Mouse (Mus musculus): ENCODE results near the gene Eno1. TPM values are rescaled to one million over a fixed set of nuclear protein-coding genes. Genes with fewer than 3 reads are reported as not detected.

Eno1 gene
- 1,923 and 1,983 TPM in 2 replicates for polyA plus RNA-seq (2014; fragmentation: Nextera tagmentation; extraction: Ambion mirVana)

DNA sequence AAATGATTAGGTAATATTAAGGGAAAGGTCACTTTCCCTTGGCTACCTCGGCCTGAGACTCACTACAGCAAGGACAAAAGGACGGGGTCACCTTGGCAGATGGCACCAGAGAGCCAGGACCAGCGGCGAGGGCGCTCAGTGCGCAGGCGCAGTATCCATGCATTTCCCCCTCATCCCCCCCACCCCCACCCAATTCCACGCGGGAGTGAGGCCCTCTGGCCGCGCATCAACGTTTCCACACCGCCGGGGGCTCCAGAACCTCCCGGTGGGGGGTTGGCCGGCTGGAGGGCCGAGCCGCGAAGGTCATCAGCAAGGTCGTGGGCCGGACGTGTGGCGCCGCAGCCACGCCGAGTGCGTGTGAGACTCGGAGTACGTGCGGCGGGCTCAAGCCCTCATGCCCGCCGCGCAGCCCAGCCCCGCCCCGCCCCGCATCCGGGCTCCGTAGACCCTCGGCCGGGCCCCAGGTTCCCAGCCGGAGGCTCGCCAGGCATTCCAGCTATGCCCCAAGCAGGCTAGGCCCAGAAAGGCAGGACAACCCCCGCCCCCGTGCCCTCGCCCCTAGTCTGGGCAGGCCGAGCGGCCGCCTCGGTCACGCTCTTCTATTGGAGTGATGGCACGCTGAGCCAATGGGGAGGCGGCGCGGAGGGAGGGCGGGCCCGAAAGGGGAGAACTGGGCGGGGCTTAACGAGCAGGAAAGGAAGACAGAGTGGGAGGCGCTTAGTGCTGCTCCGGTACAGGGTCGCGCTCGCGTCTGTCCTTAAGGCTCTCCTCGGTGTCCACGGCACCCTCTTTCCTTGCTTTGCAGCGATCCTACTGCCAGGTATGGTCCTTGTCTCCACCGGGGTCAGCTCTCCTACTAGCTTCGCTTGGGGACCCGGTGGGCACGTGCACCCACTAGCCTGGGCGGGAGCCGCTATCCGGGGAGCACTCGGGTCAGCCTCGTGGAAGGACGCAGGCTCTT, at the start of gene Eno1:
Gene Eno1, plus strand, starts transcription at position 201 of the 961 bp plus-strand sequence.
- WGBS = under 1% methylated on average over 76 of the region's 78 CpGs
- DNase-seq (ENCODE audit: low spot score) (peak; percentile 100), ATAC-seq (ENCODE audit: insufficient read depth, low FRiP score, low TSS enrichment) (peak; percentile 97)
- Histone ChIP-seq H3K27ac (ENCODE audit: low read depth, low read length) (peak within 1 kb of the TSS; percentile 99), H3K27me3 (ENCODE audit: control insufficient read depth, insufficient read depth, low read length) (no peaks in the 10 kb centered on the region), H3K36me3 (ENCODE audit: control insufficient read depth, insufficient read depth, low read length) (peaks cover 8% of the 10 kb centered on the region), H3K4me3 (ENCODE audit: low read depth, low read length) (peak within 1 kb of the TSS; percentile 87), H3K9ac (ENCODE audit: low read length) (peak within 1 kb of the TSS; percentile 89), H3K4me2 (ENCODE audit: low read depth) (peak within 1 kb of the TSS; percentile 66), H3K4me1 (ENCODE audit: control insufficient read depth, insufficient read depth, low read length) (peaks cover 24% of the 10 kb centered on the region), H3K9me3 (ENCODE audit: control insufficient read depth, low read length) (no peaks in the 10 kb centered on the region)

DNA sequence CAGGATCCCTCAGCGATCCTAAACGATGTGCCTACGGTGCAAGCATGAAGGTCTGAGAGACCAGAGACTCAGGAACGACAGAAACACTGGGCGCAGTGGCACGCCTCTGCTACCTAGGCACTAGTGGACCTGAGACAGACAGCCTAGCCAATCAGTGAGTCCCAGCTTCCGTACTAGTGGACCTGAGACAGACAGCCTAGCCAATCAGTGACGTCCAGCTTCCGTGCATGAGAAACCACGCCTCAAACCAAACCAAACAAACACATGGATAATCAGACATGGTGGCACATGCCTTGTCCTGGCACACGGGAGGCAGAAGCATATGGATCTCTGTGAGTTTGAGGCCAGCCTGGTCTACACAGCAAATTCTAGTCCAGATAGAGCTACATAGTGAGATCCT, 48.3 kb upstream of the Eno1 start:
- Histone ChIP-seq H3K9me3 (ENCODE audit: control insufficient read depth, low read length) (no peaks in the 10 kb centered on the region), H3K4me3 (ENCODE audit: low read depth, low read length) (no peak overlapping the region), H3K9ac (ENCODE audit: low read length) (no peak overlapping the region), H3K36me3 (ENCODE audit: control insufficient read depth, insufficient read depth, low read length) (no peaks in the 10 kb centered on the region), H3K27ac (ENCODE audit: low read depth, low read length) (no peak overlapping the region), H3K4me2 (ENCODE audit: low read depth) (no peak overlapping the region), H3K4me1 (ENCODE audit: control insufficient read depth, insufficient read depth, low read length) (no peaks in the 10 kb centered on the region), H3K27me3 (ENCODE audit: control insufficient read depth, insufficient read depth, low read length) (no peaks in the 10 kb centered on the region)
- no peak for ATAC-seq (ENCODE audit: insufficient read depth, low FRiP score, low TSS enrichment)
- DNase-seq (ENCODE audit: low spot score) = no peak
- WGBS = 46% methylated on average over 11 of the region's 11 CpGs

DNA sequence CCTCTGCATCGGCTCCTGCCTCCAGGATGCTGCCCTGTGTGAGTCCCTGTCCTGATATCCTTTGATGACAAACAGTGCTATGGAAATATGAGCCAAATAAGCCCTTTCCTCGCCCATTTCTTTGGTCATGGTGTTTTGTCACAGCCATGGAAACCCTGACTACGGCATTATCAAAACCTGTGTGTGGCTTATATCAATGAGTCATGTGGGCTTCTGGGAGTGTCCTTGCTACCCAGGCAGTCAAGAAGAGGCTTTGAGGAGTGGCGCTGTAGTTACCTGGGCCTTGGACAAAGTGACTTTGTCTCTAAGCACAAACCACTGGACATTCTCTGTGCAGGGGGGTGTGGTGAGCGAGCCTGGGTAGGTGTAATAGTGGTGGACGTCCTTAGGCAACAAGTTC, 44.3 kb upstream of the Eno1 start:
- no peak overlapping the region for H3K27ac ChIP-seq (ENCODE audit: low read depth, low read length)
- H3K4me1 ChIP-seq (ENCODE audit: control insufficient read depth, insufficient read depth, low read length) = no peaks in the 10 kb centered on the region
- H3K4me2 ChIP-seq (ENCODE audit: low read depth) = no peak overlapping the region
- no peak overlapping the region for H3K4me3 ChIP-seq (ENCODE audit: low read depth, low read length)
- 86% methylated on average over 6 of the region's 6 CpGs for WGBS
- no peaks in the 10 kb centered on the region for H3K9me3 ChIP-seq (ENCODE audit: control insufficient read depth, low read length)
- H3K27me3 ChIP-seq (ENCODE audit: control insufficient read depth, insufficient read depth, low read length) = no peaks in the 10 kb centered on the region
- no peak for ATAC-seq (ENCODE audit: insufficient read depth, low FRiP score, low TSS enrichment)
- no peak for DNase-seq (ENCODE audit: low spot score)
- H3K9ac ChIP-seq (ENCODE audit: low read length) = no peak overlapping the region
- H3K36me3 ChIP-seq (ENCODE audit: control insufficient read depth, insufficient read depth, low read length) = no peaks in the 10 kb centered on the region

DNA sequence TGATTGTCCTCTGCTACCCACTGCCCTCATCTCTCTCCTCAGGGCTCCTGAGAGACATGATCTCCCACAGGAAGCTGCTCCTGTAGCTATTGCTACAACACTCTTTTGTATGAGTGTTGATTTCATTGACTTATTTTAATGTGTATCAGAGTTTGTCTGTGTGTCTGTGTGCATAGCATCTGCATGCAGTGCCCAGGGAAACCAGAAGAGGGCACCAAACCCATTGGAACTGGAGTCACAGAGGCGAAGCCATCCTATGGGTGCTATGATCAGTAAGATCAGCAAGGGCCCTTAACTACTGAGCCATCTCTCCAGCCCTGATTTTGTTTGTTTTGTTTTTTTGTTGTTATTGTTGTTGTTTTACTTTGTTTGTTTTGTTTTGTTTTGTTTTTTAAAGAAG, 42.6 kb upstream of the Eno1 start:
- DNase-seq (ENCODE audit: low spot score) (peak; percentile 62), ATAC-seq (ENCODE audit: insufficient read depth, low FRiP score, low TSS enrichment) (no peak)
- no peaks in the 10 kb centered on the region for H3K9me3 ChIP-seq (ENCODE audit: control insufficient read depth, low read length)
- H3K4me3 ChIP-seq (ENCODE audit: low read depth, low read length) = no peak overlapping the region
- no peak overlapping the region for H3K9ac ChIP-seq (ENCODE audit: low read length)
- H3K27ac ChIP-seq (ENCODE audit: low read depth, low read length) = no peak overlapping the region
- H3K4me1 ChIP-seq (ENCODE audit: control insufficient read depth, insufficient read depth, low read length) = no peaks in the 10 kb centered on the region
- 38% methylated on average over 1 of the region's 1 CpGs for WGBS
- H3K27me3 ChIP-seq (ENCODE audit: control insufficient read depth, insufficient read depth, low read length) = no peaks in the 10 kb centered on the region
- no peaks in the 10 kb centered on the region for H3K36me3 ChIP-seq (ENCODE audit: control insufficient read depth, insufficient read depth, low read length)
- no peak overlapping the region for H3K4me2 ChIP-seq (ENCODE audit: low read depth)

DNA sequence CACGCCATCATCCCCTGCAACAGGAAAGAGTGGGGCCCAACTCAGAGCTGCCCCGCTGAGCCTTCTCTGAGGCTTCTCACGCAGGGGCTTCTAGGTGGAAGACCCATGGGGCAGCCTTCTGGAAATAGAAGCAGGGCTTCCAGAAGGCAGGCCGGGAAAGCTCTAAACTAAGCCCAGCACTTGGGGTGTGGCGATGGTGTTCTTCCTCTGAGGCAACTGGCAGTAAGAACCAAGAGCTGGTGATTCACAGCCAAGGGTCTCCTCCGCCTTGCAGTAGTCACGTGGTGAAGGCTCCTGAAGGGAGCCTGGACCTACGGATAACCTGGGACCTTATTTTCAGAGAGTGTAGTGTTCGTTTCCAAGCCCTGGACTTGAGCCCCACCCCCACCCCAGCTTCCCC, 38.3 kb upstream of the Eno1 start:
- no peaks in the 10 kb centered on the region for H3K27me3 ChIP-seq (ENCODE audit: control insufficient read depth, insufficient read depth, low read length)
- no peaks in the 10 kb centered on the region for H3K36me3 ChIP-seq (ENCODE audit: control insufficient read depth, insufficient read depth, low read length)
- H3K4me2 ChIP-seq (ENCODE audit: low read depth) = no peak overlapping the region
- H3K4me3 ChIP-seq (ENCODE audit: low read depth, low read length) = no peak overlapping the region
- DNase-seq (ENCODE audit: low spot score) (no peak), ATAC-seq (ENCODE audit: insufficient read depth, low FRiP score, low TSS enrichment) (no peak)
- H3K9ac ChIP-seq (ENCODE audit: low read length) = no peak overlapping the region
- 74% methylated on average over 9 of the region's 9 CpGs for WGBS
- no peaks in the 10 kb centered on the region for H3K4me1 ChIP-seq (ENCODE audit: control insufficient read depth, insufficient read depth, low read length)
- no peak overlapping the region for H3K27ac ChIP-seq (ENCODE audit: low read depth, low read length)
- H3K9me3 ChIP-seq (ENCODE audit: control insufficient read depth, low read length) = no peaks in the 10 kb centered on the region

DNA sequence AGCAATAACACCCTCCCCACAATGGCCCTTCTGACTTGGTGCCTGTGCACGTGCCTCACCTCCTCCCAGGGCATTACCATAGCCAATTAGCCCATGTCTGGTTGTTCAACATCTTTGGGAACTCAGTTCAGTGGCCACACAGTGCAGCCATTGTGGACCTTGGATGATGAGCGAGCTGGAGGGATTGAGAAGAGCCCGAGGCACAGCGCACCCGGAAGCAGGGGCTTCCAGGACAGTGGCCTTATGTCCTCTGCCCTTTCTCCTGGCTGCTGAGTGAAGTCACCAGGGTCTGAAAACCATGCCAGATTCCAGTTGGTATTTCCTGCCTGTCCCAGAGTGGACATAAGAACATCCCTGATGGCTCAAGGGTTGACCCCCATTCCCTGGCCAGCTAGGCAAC, 35.3 kb upstream of the Eno1 start, which contains the start of gene Car6:
Gene Car6, minus strand, starts transcription at position 101 of the 400 bp plus-strand sequence.
- Histone ChIP-seq H3K4me3 (ENCODE audit: low read depth, low read length) (no peak within 1 kb of the TSS), H3K9ac (ENCODE audit: low read length) (no peak within 1 kb of the TSS), H3K9me3 (ENCODE audit: control insufficient read depth, low read length) (no peaks in the 10 kb centered on the region), H3K27me3 (ENCODE audit: control insufficient read depth, insufficient read depth, low read length) (no peaks in the 10 kb centered on the region), H3K36me3 (ENCODE audit: control insufficient read depth, insufficient read depth, low read length) (no peaks in the 10 kb centered on the region), H3K4me2 (ENCODE audit: low read depth) (no peak within 1 kb of the TSS), H3K27ac (ENCODE audit: low read depth, low read length) (no peak within 1 kb of the TSS), H3K4me1 (ENCODE audit: control insufficient read depth, insufficient read depth, low read length) (no peaks in the 10 kb centered on the region)
- ATAC-seq (ENCODE audit: insufficient read depth, low FRiP score, low TSS enrichment) = no peak
- DNase-seq (ENCODE audit: low spot score) = no peak
- 71% methylated on average over 5 of the region's 5 CpGs for WGBS

DNA sequence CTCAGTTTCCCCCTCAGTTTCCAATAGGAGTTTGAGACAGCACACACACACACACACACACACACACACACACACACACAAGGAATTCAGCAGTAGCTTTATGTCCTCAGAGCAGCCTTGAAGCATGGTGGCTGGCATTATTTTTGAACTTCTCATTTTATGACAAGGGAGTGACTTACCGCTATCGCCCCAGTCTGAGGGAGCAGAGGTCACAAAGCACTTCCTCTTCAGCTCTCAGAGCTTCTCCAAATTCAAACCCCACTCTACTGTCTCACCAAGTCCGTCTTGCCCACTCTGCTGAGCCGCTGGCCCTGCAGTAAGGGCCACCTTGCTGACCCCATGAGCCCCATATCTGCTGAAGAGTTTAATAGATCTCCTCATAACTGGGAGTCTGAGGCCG, 33.8 kb upstream of the Eno1 start:
- Histone ChIP-seq H3K4me2 (ENCODE audit: low read depth) (no peak overlapping the region), H3K27ac (ENCODE audit: low read depth, low read length) (no peak overlapping the region), H3K4me3 (ENCODE audit: low read depth, low read length) (no peak overlapping the region), H3K36me3 (ENCODE audit: control insufficient read depth, insufficient read depth, low read length) (no peaks in the 10 kb centered on the region), H3K27me3 (ENCODE audit: control insufficient read depth, insufficient read depth, low read length) (no peaks in the 10 kb centered on the region), H3K9me3 (ENCODE audit: control insufficient read depth, low read length) (no peaks in the 10 kb centered on the region), H3K9ac (ENCODE audit: low read length) (no peak overlapping the region), H3K4me1 (ENCODE audit: control insufficient read depth, insufficient read depth, low read length) (no peaks in the 10 kb centered on the region)
- DNase-seq (ENCODE audit: low spot score) (no peak), ATAC-seq (ENCODE audit: insufficient read depth, low FRiP score, low TSS enrichment) (no peak)
- whole genome bisulfite sequencing = 88% methylated on average over 5 of the region's 5 CpGs

DNA sequence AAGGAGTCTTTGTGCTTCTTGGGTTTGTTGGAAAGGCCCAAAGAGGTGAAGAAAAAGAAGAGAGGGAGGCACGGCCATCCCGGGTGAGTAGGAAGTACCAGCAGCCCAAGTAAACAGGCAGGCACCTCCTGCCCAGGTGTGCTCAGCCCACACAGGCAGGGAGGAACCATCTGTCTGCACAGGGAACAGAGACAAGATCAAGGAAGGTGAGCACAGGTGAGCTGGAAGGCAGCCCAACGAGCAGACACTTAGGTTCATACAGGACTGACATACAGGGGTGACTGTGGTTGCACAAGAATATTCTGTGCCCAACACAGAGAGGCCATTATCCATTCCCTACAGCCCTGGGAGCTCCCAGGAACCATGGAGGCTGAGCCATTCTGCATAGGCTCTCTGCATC, 31.6 kb upstream of the Eno1 start:
- no peak overlapping the region for H3K4me2 ChIP-seq (ENCODE audit: low read depth)
- H3K36me3 ChIP-seq (ENCODE audit: control insufficient read depth, insufficient read depth, low read length) = no peaks in the 10 kb centered on the region
- H3K27me3 ChIP-seq (ENCODE audit: control insufficient read depth, insufficient read depth, low read length) = no peaks in the 10 kb centered on the region
- 88% methylated on average over 3 of the region's 3 CpGs for WGBS
- DNase-seq (ENCODE audit: low spot score) = no peak
- ATAC-seq (ENCODE audit: insufficient read depth, low FRiP score, low TSS enrichment) = no peak
- H3K4me1 ChIP-seq (ENCODE audit: control insufficient read depth, insufficient read depth, low read length) = no peaks in the 10 kb centered on the region
- no peaks in the 10 kb centered on the region for H3K9me3 ChIP-seq (ENCODE audit: control insufficient read depth, low read length)
- no peak overlapping the region for H3K4me3 ChIP-seq (ENCODE audit: low read depth, low read length)
- no peak overlapping the region for H3K27ac ChIP-seq (ENCODE audit: low read depth, low read length)
- H3K9ac ChIP-seq (ENCODE audit: low read length) = no peak overlapping the region

DNA sequence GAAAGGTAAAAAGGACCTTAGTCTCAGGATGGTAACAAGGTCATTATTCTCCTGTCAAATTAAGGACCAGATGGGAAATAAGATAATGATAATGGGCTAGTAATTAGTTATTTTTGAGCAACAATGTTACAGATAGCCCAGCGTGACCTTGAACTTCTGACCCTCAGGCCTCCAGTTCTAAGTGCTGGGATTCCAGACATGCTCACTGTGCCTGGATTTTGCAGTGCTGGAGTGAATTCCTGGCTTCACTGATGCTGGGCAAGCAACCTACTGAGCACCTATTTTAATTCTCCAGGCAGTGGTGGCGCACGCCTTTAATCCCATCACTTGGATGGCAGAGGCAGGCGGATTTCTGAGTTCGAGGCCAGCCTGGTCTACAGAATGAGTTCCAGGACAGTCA, 26.8 kb upstream of the Eno1 start:
- DNase-seq (ENCODE audit: low spot score) = no peak
- H3K4me3 ChIP-seq (ENCODE audit: low read depth, low read length) = no peak overlapping the region
- 91% methylated on average over 5 of the region's 5 CpGs for WGBS
- H3K36me3 ChIP-seq (ENCODE audit: control insufficient read depth, insufficient read depth, low read length) = no peaks in the 10 kb centered on the region
- H3K4me1 ChIP-seq (ENCODE audit: control insufficient read depth, insufficient read depth, low read length) = no peaks in the 10 kb centered on the region
- no peaks in the 10 kb centered on the region for H3K9me3 ChIP-seq (ENCODE audit: control insufficient read depth, low read length)
- H3K4me2 ChIP-seq (ENCODE audit: low read depth) = no peak overlapping the region
- no peaks in the 10 kb centered on the region for H3K27me3 ChIP-seq (ENCODE audit: control insufficient read depth, insufficient read depth, low read length)
- no peak for ATAC-seq (ENCODE audit: insufficient read depth, low FRiP score, low TSS enrichment)
- no peak overlapping the region for H3K9ac ChIP-seq (ENCODE audit: low read length)
- H3K27ac ChIP-seq (ENCODE audit: low read depth, low read length) = no peak overlapping the region
